Mouse (Mus musculus) forelimb bud, embryonic 11.5 days (tissue): ENCODE data around the gene Arhgef17.

ENCODE experiments used
- DNase-seq: peaks from one replicate; pipeline ENCODE4 v3.0.0-alpha.2; 2012; ENCODE audit warnings: low read depth, low spot score

Arhgef17 gene

GRCm38 (mm10) chr7:100942789-100943615, 11.1 kb upstream of the Arhgef17 start:
- peak; percentile 76 for DNase-seq

GRCm38 (mm10) chr7:100941169-100941568, 9.3 kb upstream of the Arhgef17 start:
- DNase-seq, result no peak

GRCm38 (mm10) chr7:100938106-100938505, 6.2 kb upstream of the Arhgef17 start:
- no peak for DNase-seq

GRCm38 (mm10) chr7:100937481-100937880, 5.6 kb upstream of the Arhgef17 start:
- no peak for DNase-seq

- no peak for DNase-seq
These were observed 1.6 kb upstream of the Arhgef17 start for GRCm38 (mm10) chr7:100933520-100933919.

GRCm38 (mm10) chr7:100932481-100933007, 637 bp upstream of the Arhgef17 start:
- DNase-seq, result peak; percentile 95

GRCm38 (mm10) chr7:100931316-100931925, 486 bp downstream of the Arhgef17 start:
- DNase-seq, result no peak

- peak; percentile 69 for DNase-seq
These were observed 1.1 kb downstream of the Arhgef17 start for GRCm38 (mm10) chr7:100930619-100931315.

GRCm38 (mm10) chr7:100929639-100930303, 2.1 kb downstream of the Arhgef17 start:
- DNase-seq, result no peak

GRCm38 (mm10) chr7:100928456-100928855, 3.5 kb downstream of the Arhgef17 start:
- DNase-seq, result no peak

- no peak for DNase-seq
These were observed 4.5 kb downstream of the Arhgef17 start for GRCm38 (mm10) chr7:100927287-100928000.

- DNase-seq, result no peak
These were observed 5.5 kb downstream of the Arhgef17 start for GRCm38 (mm10) chr7:100926311-100926923.

- DNase-seq, result peak; percentile 33
These were observed 7.0 kb downstream of the Arhgef17 start for GRCm38 (mm10) chr7:100924674-100925445.

GRCm38 (mm10) chr7:100924200-100924599, 7.7 kb downstream of the Arhgef17 start:
- DNase-seq, result no peak

- no peak for DNase-seq
These were observed 9.0 kb downstream of the Arhgef17 start for GRCm38 (mm10) chr7:100922907-100923306.

GRCm38 (mm10) chr7:100921289-100921688, 10.6 kb downstream of the Arhgef17 start:
- no peak for DNase-seq

- peak; percentile 43 for DNase-seq
These were observed 12.1 kb downstream of the Arhgef17 start for GRCm38 (mm10) chr7:100919809-100920107.

- no peak for DNase-seq
These were observed 12.7 kb downstream of the Arhgef17 start for GRCm38 (mm10) chr7:100919006-100919808.

GRCm38 (mm10) chr7:100918176-100918575, 13.7 kb downstream of the Arhgef17 start:
- no peak for DNase-seq
